Mouse (Mus musculus): ENCODE measurements around the gene Emp3.
"Not testable (repeated sequence)": the region's sequence is repeated elsewhere in the genome, so short reads cannot be mapped to it uniquely, and the experiment has no call there.

The Emp3 gene

GRCm38 (mm10) chr7:45915011-45915410 is 6.2 kb downstream of the Emp3 start:
- DNase-seq = no peak

GRCm38 (mm10) chr7:45914067-45914466 is 7.1 kb downstream of the Emp3 start:
- DNase-seq = no peak

DNA sequence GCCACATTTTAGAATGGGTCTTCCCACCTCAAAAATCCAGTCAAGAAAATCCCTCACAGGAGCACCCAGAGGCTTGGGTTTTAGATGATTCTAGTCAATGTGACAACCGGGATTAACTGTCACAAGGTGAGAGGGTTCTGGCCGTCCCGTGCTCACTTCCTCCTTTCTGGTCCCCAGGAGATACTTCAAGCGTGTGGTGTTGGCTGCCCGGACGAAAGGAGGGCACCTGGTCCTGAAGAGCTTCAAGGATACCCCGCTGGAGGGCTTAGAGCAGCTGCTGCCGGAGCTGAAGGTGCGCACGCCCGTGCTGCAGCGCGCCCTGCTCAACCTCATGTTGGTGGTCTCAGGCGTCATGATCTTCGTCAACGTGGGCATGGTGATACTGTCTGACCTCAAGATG is 12.1 kb downstream of the Emp3 start:
- DNase-seq = no peak

GRCm38 (mm10) chr7:45908384-45908783 is 12.8 kb downstream of the Emp3 start:
- no peak for DNase-seq

- DNase-seq = no peak
These were observed 14.6 kb downstream of the Emp3 start for GRCm38 (mm10) chr7:45906622-45907021.

DNA sequence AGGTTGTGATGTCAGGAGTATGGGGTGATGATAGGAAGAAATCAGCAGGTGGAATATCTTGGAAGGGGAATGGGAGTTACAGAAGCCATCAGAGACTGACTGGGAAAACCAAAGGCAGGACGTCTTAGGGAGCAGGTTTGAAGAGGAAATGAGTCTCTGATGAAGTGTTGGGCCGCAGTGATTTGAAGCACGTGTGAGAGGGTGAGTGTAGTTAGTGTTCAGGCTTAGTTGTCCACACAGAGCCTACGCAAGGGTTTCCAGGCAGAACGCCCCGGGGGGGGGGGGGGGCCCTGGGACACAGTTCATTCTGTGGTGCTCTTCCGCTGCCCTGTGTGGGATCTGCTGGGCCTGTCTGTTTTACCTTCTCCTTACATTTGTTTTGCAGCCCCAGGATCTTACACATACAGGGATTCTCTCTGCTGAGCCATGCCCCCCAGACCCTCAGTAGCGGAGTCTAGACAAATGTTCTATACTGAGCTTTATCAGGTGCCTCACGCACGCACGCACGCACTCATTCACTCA is 18.7 kb downstream of the Emp3 start:
- DNase-seq = no peak

DNA sequence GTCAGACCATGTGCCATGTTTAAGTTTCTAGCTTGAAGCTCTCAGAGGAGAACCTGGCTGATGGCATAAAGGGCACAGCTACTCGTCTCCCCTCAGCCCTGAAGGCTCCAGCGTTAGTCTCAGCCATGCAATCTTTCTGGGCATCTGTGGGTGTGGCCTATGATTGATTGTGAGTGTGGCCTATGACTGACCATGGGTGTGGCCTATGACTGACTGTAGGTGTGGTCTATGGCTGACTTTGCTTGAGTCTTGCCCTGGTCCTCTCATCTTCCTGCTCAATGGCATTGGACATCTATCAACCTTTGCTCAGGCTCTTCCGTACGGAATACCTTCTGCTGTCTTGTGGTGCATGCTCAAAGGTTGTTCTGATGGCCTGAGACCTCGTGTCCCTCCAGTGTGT is 19.6 kb downstream of the Emp3 start:
- DNase-seq = no peak

DNA sequence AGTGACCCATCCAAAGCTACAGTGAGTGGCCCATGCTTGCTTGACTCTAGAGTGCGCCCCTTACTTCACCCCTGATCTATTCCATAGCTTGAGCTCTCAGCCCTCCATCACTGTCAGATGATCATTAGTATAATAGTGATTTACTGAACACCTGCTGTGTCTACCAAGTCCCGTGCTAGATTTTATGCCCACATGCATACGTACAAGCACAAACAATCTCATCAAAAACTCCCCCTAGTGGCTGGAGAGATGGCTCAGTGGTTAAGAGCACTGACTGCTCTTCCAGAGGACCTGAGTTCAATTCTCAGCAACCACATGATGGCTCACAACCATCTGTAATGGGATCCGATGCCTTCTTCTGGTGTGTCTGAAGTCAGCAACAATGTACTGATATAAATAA is 23.1 kb downstream of the Emp3 start:
- peak in 1 of 2 experiments; percentile 25 for DNase-seq

GRCm38 (mm10) chr7:45897258-45897757 is 23.9 kb downstream of the Emp3 start:
- peak; percentile 57 to 66 for DNase-seq

- peak; percentile 97 to 98 for DNase-seq
These were observed 24.5 kb downstream of the Emp3 start, which contains the start of the genes Syngr4 and Tmem143 for GRCm38 (mm10) chr7:45896517-45897257. TSS of gene Syngr4 (minus strand) at chr7:45896714. TSS of gene Tmem143 (plus strand) at chr7:45896941.

GRCm38 (mm10) chr7:45895931-45896516 is 25.2 kb downstream of the Emp3 start:
- DNase-seq = no peak

GRCm38 (mm10) chr7:45892651-45893050 is 28.6 kb downstream of the Emp3 start:
- DNase-seq = no peak

GRCm38 (mm10) chr7:45887246-45887645 is 34.0 kb downstream of the Emp3 start:
- no peak for DNase-seq

- no peak for DNase-seq
These were observed 40.2 kb downstream of the Emp3 start for GRCm38 (mm10) chr7:45881011-45881410.

GRCm38 (mm10) chr7:45880531-45880930 is 40.7 kb downstream of the Emp3 start:
- DNase-seq = no peak

DNA sequence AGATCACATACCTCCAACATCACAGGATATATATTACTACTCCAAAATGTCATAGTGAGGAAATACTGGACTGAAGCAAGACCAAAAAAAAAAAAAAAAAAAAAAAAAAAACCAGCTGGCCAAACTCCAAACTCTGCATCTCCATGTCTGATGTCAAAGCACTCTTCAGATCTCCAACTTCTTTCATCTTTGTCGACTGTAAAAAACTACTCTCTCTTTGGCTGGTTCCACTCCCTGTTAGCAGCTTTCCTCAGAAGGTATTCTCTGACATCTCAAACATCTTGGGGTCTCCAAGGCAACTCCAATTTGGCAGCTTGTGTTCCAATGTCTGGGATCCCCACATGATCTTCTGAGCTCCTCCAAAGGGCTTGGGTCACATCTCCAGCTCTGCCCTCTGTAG is 42.9 kb downstream of the Emp3 start, which contains the start of gene Grin2d:
Gene Grin2d (minus strand): TSS at position 101 of the 400 bp plus-strand sequence.
- not testable (repeated sequence) for DNase-seq

- no peak for DNase-seq
These were observed 44.3 kb downstream of the Emp3 start for GRCm38 (mm10) chr7:45876895-45877294.

DNA sequence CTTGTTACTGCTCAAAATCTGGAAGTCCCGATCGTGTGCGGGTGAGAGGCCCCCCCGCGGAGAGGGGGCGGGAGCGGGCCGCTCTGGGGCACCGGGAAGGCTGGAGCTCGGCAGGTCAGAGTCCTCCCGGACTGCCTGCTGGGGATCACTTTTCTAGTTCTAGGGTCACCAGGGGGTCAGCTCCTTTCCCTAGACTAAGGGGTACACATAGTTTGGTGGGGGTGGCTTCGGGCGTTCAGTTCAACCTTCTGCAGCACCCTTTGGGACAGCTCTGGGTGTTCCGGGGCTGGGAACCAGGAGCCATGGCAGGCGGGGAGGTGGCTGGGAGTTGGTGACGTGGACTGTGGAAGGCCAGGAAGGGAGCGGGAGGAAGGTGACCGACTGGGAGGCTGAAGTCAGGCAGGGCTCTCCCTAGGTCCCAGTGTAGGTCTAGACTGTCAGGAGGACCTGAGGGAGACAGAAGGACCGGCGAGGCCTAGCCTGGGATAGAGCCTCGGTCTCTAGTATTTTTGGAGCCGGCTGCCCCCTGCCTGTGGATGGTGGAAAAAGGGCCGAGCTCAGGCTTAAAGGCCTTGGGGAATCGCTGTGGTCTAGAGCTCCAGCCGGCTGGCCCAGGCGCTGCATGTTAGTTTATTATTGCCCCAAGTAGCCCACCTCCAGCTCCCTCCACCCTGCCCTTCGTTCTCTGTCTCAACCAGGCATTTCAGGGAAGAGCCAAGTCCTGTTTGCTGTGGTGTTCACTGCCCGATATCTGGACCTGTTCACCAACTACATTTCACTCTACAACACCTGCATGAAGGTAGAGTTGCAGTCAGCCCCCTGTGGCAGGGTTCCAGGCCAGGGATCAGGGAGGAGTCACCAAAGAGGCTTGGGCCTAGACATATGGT is 47.9 kb downstream of the Emp3 start:
- DNase-seq = peak; percentile 61 to 62

DNA sequence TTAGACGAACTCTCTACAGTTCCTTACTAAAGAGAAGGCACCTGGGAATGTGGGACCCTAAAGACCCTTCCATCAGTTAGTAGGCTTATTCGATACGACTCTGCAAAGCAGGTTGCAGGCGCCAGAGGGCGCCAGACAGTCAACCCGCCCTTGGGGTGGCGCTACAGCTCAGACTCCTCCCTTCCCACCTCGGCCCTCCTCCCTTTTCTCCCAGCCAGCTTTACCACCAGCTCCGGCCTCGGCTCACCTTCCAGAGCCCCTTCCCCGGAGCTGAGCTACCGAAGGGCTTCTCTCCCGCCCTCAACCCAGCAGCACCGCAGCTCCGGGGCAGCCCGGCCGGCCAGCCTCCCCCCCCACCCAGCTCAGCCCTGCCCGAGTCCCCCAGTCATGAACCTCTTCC is 48.6 kb downstream of the Emp3 start, which contains the start of gene Kdelr1:
Gene Kdelr1 (plus strand): TSS at position 149 of the 400 bp plus-strand sequence.
- DNase-seq = peak; percentile 87 to 88

DNA sequence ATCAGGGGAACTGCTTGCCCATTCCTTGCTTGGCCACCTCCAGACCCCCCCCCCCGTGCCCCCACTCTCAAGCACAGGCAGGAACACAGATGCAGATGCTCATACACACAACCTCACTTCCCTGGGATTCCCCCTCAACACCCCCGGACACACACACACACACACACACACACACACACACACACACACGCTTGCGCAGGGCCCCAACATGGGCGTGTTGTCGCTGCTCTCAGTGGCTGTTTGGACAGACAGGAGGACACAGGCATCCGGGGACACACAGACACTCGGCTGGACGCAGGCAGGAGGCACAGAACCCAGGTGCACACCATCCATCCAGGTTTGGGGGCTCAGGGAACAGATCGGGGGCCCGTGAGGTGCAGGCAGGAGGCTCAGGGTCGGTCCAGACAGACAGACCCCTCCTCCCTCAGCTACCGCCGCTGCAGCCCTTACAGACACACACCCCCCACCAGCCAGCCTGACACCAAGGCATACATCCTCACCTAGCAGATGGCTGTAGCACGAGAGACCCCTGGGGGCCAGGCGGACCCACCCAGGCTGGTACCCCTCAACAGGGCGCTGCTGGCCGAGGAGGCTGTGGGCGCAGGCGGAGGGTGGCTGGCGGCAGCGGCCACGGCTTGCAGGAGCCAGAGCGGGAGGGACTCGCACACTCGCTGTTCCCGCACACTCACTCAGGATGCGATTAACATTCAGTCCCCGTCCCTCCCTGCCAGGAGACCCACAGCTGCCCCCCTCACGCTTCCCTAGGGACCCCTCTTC is 50.7 kb downstream of the Emp3 start:
- DNase-seq = no peak

GRCm38 (mm10) chr7:45869787-45870186 is 51.4 kb downstream of the Emp3 start:
- no peak for DNase-seq

GRCm38 (mm10) chr7:45869107-45869670 is 52.0 kb downstream of the Emp3 start:
- DNase-seq = no peak

Data from cerebellum, postnatal 36 days (tissue).